In genomic region chr10:79974087-79974486, GRCm38 (mm10) we compare ENCODE assay signal across 27 mouse cellular contexts. TPM values are rescaled to one million over a fixed set of nuclear protein-coding genes. Genes with fewer than 3 reads are reported as not detected.
"Had no signal": no experiment of that assay in that cellular context is flagged by ENCODE, and none has a peak within 500 bp of the region (broad histone marks: within the 10 kb centered on the region; RNA-seq: fewer than 3 reads in every experiment).

No protein-coding gene starts in this region.

- H3K27ac ChIP-seq: gastrocnemius, adult 2 months; heart, embryonic 10.5 days; heart, embryonic 15.5 days; hindbrain, embryonic 10.5 days; hindbrain, embryonic 12.5 days; hindbrain, embryonic 14.5 days; intestine, embryonic 15.5 days; layer of hippocampus, adult 2 months; left cerebral cortex, adult 2 months; limb, embryonic 13.5 days; limb, embryonic 15.5 days; liver, embryonic 12.5 days had no signal

- H3K9ac ChIP-seq: heart, embryonic 12.5 days; heart, embryonic 15.5 days; hindbrain, embryonic 12.5 days; hindbrain, embryonic 14.5 days; intestine, embryonic 15.5 days; limb, embryonic 13.5 days; limb, embryonic 15.5 days; liver, embryonic 12.5 days had no signal

- H3K4me3 ChIP-seq: gastrocnemius, adult 2 months; heart, embryonic 10.5 days; heart, embryonic 12.5 days; heart, embryonic 15.5 days; hindbrain, embryonic 10.5 days; hindbrain, embryonic 12.5 days; intestine, embryonic 15.5 days; layer of hippocampus, adult 2 months; left cerebral cortex, adult 2 months; limb, embryonic 13.5 days; limb, embryonic 15.5 days; liver, embryonic 12.5 days had no signal

- H3K9me3 ChIP-seq: heart, embryonic 10.5 days; heart, embryonic 15.5 days; hindbrain, embryonic 12.5 days; intestine, embryonic 15.5 days; limb, embryonic 13.5 days; limb, embryonic 15.5 days had no signal

- ATAC-seq: hindbrain, embryonic 16.5 days; inflammation-experienced regulatory T-cells, adult 6 months; intestine, embryonic 15.5 days; intestine, postnatal 0 days; liver, embryonic 12.5 days had no signal

- DNase-seq: gastrocnemius, adult 2 months; gastrocnemius, postnatal 10 days; gastrocnemius, postnatal 25 days; heart, postnatal 14 days; heart, postnatal 36 days; kidney, adult 18-20 months; kidney, adult 8-10 months; kidney, postnatal 10 days; kidney, postnatal 25 days; kidney, postnatal 4 days; left cerebral cortex, postnatal 4 days had no signal

- H3K4me2 ChIP-seq: heart, embryonic 12.5 days; heart, embryonic 15.5 days; hindbrain, embryonic 12.5 days; hindbrain, embryonic 14.5 days; intestine, embryonic 15.5 days; limb, embryonic 13.5 days; limb, embryonic 15.5 days; liver, embryonic 12.5 days had no signal

RNA-seq across cellular contexts. Expression of gene Grin3b, which starts 3.6 kb away (rescaled TPM):
- total RNA-seq: gastrocnemius, postnatal 25 days; granulocyte monocyte progenitor cell, adult 5-6 weeks had no signal
